Mouse (Mus musculus): ENCODE data around the gene Gm37240. TPM values are rescaled to one million over a fixed set of nuclear protein-coding genes. Genes with fewer than 3 reads are reported as not detected.

Gm37240 gene
- polyA plus RNA-seq, 1 experiment from 2014 or later, result 15.1 TPM

MicroRNAs within 50 kb of the gene (microRNA counts, 519-probe panel; counts per million panel counts)
- not detected for microRNA mmu-miR-466k

Small RNA genes within 50 kb of the gene (microRNA-seq; reads per million reads assigned to microRNA genes)
- not detected for gene Mir466k

Other genes starting within 250 kb of the Gm37240 start
- 3.0 and 5.9 TPM in 2 replicates for gene Fam160a1, start 70.2 kb downstream of the Gm37240 start, polyA plus RNA-seq (2014; fragmentation: Nextera tagmentation; extraction: Ambion mirVana)
- gene Glt28d2, start within 50 bp of the Gm37240 start, polyA plus RNA-seq (2014; fragmentation: Nextera tagmentation; extraction: Ambion mirVana), result 1.8 and 2.6 TPM in 2 replicates
- gene Sh3d19, start 83.6 kb upstream of the Gm37240 start, polyA plus RNA-seq (2014; fragmentation: Nextera tagmentation; extraction: Ambion mirVana), result 27.7 and 39.9 TPM in 2 replicates
- 0.21 TPM in 1 of 2 replicates, not detected in the other for gene Prss48, start 115.0 kb upstream of the Gm37240 start, polyA plus RNA-seq (2014; fragmentation: Nextera tagmentation; extraction: Ambion mirVana)